Mouse (Mus musculus) colon, adult 2 months (tissue): ENCODE results near the gene Zfp13. TPM values are rescaled to one million over a fixed set of nuclear protein-coding genes. Genes with fewer than 3 reads are reported as not detected.

ENCODE experiments used
- polyA plus RNA-seq: library from polyadenylated mRNA; depleted of rRNA; stranded (reverse); fragments of >200 nt; gene quantifications from 2 replicates; pipeline ENCODE4 v1.2.3, GENCODE M21; 2012; rRNA removed

Zfp13 gene
- polyA plus RNA-seq = 11.5 and 11.8 TPM in 2 replicates

DNA sequence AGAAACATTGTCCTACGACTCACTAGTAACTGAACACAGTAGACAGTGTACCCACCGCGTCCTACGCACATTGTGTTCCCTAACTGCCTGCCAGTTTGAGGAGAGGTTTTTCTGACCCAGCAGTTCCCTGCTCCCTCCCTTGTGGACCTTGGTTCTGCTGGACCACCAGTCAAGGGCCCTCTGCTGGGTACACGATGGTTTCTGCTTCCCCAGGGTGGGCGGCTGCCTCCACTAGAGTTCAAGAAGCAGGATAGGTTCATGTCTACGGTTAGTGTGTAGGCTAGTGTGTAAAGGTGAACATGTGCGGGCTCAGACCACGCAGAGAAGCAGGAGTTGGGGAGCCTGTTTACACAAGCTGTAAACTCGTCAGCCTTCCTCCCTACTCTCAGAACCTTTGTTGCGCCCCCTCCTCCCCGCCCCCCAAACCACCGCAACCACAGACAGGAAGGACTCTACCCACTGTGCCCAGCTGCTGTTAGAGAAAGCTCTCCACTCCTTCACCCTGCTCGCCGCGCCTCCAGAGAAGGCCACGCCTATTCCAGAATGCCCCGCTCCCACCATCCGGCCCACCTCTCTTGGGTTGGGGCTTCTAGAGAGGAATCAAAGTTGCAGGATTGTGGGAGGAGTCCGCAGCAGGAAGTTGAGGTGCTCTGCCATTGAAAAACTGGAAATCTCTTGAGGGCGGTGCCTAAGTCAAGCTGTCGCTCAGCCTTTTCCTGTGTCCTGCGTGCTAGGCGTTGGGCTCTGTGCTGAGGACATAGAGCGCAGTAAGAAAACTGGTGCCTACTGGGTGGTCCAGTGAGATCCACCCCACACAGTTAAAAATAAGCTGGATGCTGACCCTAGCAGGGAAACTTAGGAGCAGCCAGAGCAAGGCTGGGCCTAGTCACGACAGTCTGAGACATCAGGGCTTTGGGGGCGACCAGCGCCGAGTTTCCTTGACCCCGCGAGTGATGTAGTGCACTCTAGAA, at the start of gene Zfp13:
Gene Zfp13 (minus strand): TSS at position 906 of the 971 bp plus-strand sequence.

DNA sequence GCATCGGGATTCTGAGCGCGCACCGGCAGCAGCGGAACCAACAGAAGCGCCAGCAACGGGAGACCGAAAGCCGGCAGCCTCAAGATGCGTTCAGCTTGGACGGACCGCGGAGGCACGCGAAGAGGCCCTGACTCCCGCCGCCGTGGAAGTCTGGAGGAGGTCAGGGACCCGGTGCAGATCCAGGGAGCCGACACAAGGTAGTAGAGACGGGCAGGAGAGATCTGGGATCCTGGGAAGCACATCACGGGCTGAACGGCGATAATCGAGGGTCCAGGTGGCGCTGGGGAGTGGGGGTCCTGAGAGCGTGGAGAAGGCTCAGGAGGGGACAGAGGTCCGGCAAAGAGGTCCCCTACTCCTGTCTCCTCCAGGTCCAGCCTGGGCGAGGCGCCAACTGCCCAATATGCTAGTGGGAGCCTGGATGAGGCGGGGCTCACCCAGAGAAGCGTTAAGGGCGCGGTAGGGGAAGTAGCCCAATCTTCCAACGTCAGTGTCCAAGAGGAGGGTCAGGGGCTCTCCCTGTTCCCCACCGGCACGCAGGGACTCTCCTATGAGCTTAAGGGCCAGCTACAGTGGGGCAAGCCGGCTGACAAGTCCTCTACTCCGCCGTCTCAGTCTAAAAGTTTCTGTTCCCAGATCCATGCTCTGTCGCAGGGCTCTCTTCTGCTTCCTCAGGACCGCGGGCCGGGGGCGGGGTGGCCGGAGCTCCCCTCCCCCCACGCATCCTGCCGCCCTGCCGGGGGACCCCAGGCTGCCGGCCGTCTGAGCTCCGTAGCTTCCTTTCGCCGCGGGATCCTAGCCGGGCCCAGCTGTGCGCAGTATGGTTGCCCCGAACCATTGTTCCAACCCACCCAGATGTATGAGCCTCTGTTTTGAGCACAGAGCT, 45.6 kb upstream of the Zfp13 start, which contains the start of gene Mmp25:
Gene Mmp25 (minus strand): TSS at position 665 of the 883 bp plus-strand sequence.

DNA sequence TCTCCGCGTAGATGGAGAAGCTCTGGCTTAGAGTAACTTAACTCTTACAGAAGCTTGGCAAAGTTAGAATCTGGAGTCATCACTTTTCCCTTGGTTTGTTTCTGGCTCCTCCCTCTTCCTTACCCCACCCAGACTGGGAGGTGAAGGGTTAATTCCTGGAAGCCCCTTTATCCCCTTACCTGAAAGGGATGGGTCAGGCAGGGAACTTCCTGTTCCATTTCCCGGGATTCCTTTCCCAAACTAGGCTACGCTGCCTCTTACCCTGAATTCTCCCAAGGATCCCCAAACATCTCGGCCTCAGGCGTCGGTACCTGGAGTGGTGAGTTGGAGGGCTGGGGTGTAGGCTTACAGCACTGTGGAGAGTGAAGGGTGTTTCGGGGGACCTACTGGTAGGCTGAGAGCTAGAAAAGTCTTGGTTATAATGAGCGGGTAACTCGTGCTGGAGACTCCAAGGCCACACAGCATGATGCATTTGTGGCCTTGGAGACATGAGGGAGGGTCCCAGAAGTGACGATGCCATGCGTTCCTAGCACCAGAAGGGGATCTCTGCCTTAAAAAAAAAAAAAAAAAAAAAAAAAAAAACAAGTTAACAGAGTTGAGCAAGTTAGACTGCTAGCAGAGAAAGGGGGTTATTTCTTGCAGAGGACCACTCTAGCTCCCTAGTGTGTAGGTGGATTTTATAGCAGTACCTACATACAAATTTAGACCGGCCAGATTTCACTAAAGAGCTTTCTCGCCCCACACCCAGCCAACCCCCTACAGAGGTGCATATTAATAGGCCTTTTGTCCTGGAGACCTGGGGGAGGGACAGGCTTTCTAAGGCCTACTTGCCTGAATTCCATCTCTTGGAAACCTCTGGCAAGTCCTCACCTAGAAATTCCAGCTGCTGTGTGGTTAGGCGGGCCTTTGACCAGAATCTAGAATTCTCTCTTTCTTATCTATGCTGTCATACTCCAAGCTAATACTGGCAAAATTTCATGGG, 1.6 kb upstream of the Zfp13 start, which contains the start of gene Zscan10:
Gene Zscan10 (plus strand): TSS at position 216 of the 982 bp plus-strand sequence.

DNA sequence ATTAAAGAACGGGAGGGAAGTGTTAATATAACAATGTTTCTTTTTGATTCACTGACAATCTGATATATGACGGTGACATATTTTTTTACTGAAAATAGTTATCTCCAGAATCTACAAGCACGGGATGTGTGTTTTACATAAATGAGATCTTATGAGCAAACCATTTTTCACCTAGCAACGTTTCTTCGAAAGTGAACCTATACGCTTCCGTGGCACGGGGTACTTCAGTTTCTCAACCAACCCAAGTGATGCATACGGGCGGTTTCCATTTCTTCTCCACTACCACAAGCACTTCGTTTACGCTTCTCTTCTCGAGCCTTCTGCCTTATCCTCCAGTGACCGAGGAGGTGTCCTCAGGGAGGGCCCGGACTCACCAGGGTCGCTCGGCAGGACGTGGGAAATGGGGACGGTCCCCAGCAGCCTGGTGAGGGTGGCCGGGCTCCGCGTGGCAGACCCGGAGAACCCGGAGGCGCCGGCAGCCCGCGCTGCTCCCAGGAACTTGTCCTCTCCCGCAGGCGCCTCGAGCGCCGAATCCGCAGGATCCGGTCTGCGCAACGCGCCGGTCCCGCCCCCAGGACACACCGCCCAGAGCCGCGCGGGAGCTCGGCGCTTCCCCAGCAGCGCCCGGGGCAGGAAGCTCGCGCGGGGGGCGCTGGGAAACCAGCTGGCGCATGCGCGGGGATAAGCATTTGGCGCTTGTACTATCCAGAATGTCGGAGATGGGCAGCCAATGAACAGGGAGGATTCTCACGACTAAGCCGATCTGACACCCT, 35.5 kb downstream of the Zfp13 start, which contains the start of gene Zfp213:
Gene Zfp213 (minus strand): TSS at position 644 of the 773 bp plus-strand sequence.

Other genes starting within 250 kb of the Zfp13 start
- not detected in 2 replicates for gene Vmn2r116, start 214.9 kb downstream of the Zfp13 start, polyA plus RNA-seq
- gene Vmn2r117, start 119.8 kb downstream of the Zfp13 start, polyA plus RNA-seq = not detected in 2 replicates
- 15.2 and 15.6 TPM in 2 replicates for gene Zfp213, start 35.2 kb downstream of the Zfp13 start, polyA plus RNA-seq
- not detected in 2 replicates for gene Zscan10, start 1.4 kb upstream of the Zfp13 start, polyA plus RNA-seq
- 0.32 and 0.51 TPM in 2 replicates for gene Mmp25, start 45.8 kb upstream of the Zfp13 start, polyA plus RNA-seq
- gene Bicdl2, start 61.0 kb upstream of the Zfp13 start, polyA plus RNA-seq = 18.5 and 18.9 TPM in 2 replicates
- 362 and 417 TPM in 2 replicates for gene Hcfc1r1, start 74.1 kb upstream of the Zfp13 start, polyA plus RNA-seq
- 20.1 and 25.6 TPM in 2 replicates for gene Thoc6, start 74.4 kb upstream of the Zfp13 start, polyA plus RNA-seq
- gene Tnfrsf12a, start 78.0 kb upstream of the Zfp13 start, polyA plus RNA-seq = 32.1 and 32.9 TPM in 2 replicates
- gene Cldn6, start 79.8 kb upstream of the Zfp13 start, polyA plus RNA-seq = 0.53 TPM in 1 of 2 replicates, not detected in the other
- gene Cldn9, start 84.5 kb upstream of the Zfp13 start, polyA plus RNA-seq = 0.37 and 0.46 TPM in 2 replicates
- 0.09 TPM in 1 of 2 replicates, not detected in the other for gene 1520401A03Rik, start 123.3 kb upstream of the Zfp13 start, polyA plus RNA-seq
- gene Pkmyt1, start 126.8 kb upstream of the Zfp13 start, polyA plus RNA-seq = 61.5 and 71.9 TPM in 2 replicates
- gene Paqr4, start 141.4 kb upstream of the Zfp13 start, polyA plus RNA-seq = 392 and 448 TPM in 2 replicates
- 14.8 and 15.8 TPM in 2 replicates for gene Kremen2, start 146.3 kb upstream of the Zfp13 start, polyA plus RNA-seq
- 30.4 and 32.2 TPM in 2 replicates for gene Flywch1, start 172.1 kb upstream of the Zfp13 start, polyA plus RNA-seq
- 15.4 and 24.0 TPM in 2 replicates for gene Flywch2, start 186.6 kb upstream of the Zfp13 start, polyA plus RNA-seq
- gene Srrm2, start 191.0 kb upstream of the Zfp13 start, polyA plus RNA-seq = 521 and 552 TPM in 2 replicates
- gene Elob, start 229.6 kb upstream of the Zfp13 start, polyA plus RNA-seq = 551 and 740 TPM in 2 replicates
- gene Prss33, start 236.6 kb upstream of the Zfp13 start, polyA plus RNA-seq = 0.24 and 0.87 TPM in 2 replicates
- gene Prss32, start 244.4 kb upstream of the Zfp13 start, polyA plus RNA-seq = 1,354 and 1,658 TPM in 2 replicates
- gene Prss41, start 244.7 kb upstream of the Zfp13 start, polyA plus RNA-seq = 1.9 and 6.1 TPM in 2 replicates